Mouse (Mus musculus) ES-Bruce4 (cell line): ENCODE results near the gene Ube2q1. TPM values are rescaled to one million over a fixed set of nuclear protein-coding genes. Genes with fewer than 3 reads are reported as not detected.

Experiments used
- H3K27ac ChIP-seq: 2 replicates; pipeline ENCODE4 v1.5.1; 2012; ENCODE audit warnings: low read length, inconsistent platforms; ENCODE audit not compliant: insufficient read depth
- H3K27me3 ChIP-seq: 2 replicates; pipeline ENCODE4 v1.6.1; 2012; ENCODE audit warnings: mild to moderate bottlenecking, low read length, inconsistent platforms; ENCODE audit not compliant: control insufficient read depth, poor library complexity, insufficient read depth, severe bottlenecking
- H3K36me3 ChIP-seq: 2 replicates; pipeline ENCODE4 v1.6.1; 2012; ENCODE audit warnings: inconsistent platforms, mild to moderate bottlenecking, low read length, moderate library complexity; ENCODE audit not compliant: control insufficient read depth, poor library complexity, insufficient read depth, severe bottlenecking
- H3K4me1 ChIP-seq: one replicate; pipeline ENCODE4 v1.8.1; 2011; ENCODE audit warnings: low read length; ENCODE audit not compliant: control insufficient read depth, insufficient read depth
- H3K4me3 ChIP-seq: 2 replicates; pipeline ENCODE4 v1.5.1; 2011; ENCODE audit warnings: low read depth, mild to moderate bottlenecking, low read length
- H3K9ac ChIP-seq: 2 replicates; pipeline ENCODE4 v1.6.1; 2012; ENCODE audit warnings: low read depth, mild to moderate bottlenecking, inconsistent platforms; ENCODE audit not compliant: poor library complexity, severe bottlenecking
- H3K9me3 ChIP-seq: replicated peaks from 2 replicates; pipeline ENCODE4 v1.6.1; 2012; ENCODE audit warnings: mild to moderate bottlenecking, low read length, inconsistent platforms; ENCODE audit not compliant: control insufficient read depth, poor library complexity, insufficient read depth, severe bottlenecking
- CTCF ChIP-seq: IDR thresholded peaks from one replicate; pipeline ENCODE4 v1.8.1; 2011; ENCODE audit warnings: low read depth, low read length
- EP300 ChIP-seq: IDR thresholded peaks from 2 replicates; pipeline ENCODE4 v1.6.1; 2011; ENCODE audit warnings: low read depth, low read length; ENCODE audit not compliant: insufficient read depth
- POLR2A ChIP-seq: IDR thresholded peaks from one replicate; pipeline ENCODE4 v1.8.1; 2011; ENCODE audit warnings: low read length; ENCODE audit not compliant: insufficient read depth
- polyA plus RNA-seq: library from polyadenylated mRNA; stranded (reverse); fragments of >200 nt; gene quantifications from 2 replicates; pipeline ENCODE4 v1.2.4, GENCODE M21; 2011; ENCODE audit warnings: low read depth; ENCODE audit not compliant: missing spikeins, insufficient read depth, insufficient read length

The Ube2q1 gene
- polyA plus RNA-seq, 1 experiment = 104 TPM

DNA sequence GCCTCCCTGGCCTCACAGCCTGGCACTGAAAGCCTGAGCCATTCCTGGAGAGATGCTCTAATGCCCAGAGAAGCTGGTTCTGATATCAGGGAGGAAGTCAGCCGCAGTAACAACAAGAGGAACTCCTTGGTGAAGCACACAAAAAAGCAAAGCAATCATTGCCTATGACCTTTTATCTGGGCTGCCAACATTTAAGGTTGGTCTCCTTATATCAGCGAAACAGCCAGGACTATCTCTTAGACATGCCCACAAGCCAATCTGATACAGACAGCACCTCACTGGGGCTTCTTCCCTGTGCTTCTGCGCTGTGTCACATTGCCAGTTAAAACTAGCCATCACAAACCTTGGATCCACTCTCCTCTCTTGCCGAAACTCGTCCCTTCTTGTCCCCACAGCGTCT is 34.9 kb upstream of the Ube2q1 start:
- Histone ChIP-seq H3K9me3 (no peaks in the 10 kb centered on the region), H3K27me3 (no peaks in the 10 kb centered on the region), H3K36me3 (peaks cover 4% of the 10 kb centered on the region), H3K9ac (no peak overlapping the region), H3K4me3 (no peak overlapping the region), H3K4me1 (no peaks in the 10 kb centered on the region), H3K27ac (no peak overlapping the region)
- TF ChIP-seq CTCF (no peak), EP300 (no peak), POLR2A (no peak)

DNA sequence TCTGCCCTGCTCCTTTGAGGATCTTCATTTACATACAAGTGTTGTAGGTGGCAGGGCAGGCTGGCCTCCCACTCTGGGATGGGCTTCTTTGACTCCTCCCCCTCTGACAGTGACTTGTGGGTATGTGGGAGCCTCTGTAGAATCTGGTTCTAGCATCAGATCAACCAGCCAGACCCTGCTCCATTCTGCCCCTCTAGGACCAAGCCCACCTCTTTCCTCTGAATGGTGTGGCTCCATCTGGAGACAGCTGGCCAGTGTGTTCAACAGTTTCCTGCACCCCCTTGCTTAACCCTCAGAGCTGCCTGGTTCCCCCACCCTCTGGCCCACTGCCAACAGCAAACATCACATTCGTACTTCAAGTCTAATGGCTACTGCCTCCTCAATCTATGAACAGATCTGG is 21.1 kb upstream of the Ube2q1 start:
- H3K9ac ChIP-seq = no peak overlapping the region
- no peak overlapping the region for H3K4me3 ChIP-seq

DNA sequence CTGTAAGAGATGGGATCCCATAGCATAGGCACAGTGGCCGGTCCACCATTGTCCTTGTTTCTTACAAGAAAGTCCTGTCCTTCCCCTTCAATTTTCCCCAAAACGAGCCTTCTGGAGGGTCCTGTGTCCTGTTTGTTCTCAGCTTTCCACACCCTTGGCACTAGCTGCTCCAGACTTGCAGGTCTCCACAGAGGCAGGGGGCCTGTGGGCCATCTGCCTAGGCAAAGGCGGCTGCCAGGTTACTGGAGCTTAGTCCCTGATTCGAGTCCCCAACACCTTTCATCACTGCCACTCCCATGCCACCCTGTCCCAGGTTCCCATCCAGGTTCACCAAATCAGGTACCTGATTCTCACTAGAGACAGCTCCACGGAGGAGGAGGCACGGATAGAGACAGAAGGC is 18.1 kb upstream of the Ube2q1 start:
- TF ChIP-seq EP300 = no peak
- no peak for TF ChIP-seq CTCF
- TF ChIP-seq POLR2A = no peak
- Histone ChIP-seq H3K27me3 (no peaks in the 10 kb centered on the region), H3K9ac (no peak overlapping the region), H3K4me3 (no peak overlapping the region), H3K4me1 (no peaks in the 10 kb centered on the region), H3K9me3 (no peaks in the 10 kb centered on the region), H3K27ac (no peak overlapping the region), H3K36me3 (peaks cover 6% of the 10 kb centered on the region; the same call in 1 of the 2 replicates)

More for the DNA sequence above, 21.1 kb upstream of the Ube2q1 start:
- Histone ChIP-seq H3K36me3 (peaks cover 8% of the 10 kb centered on the region; the same call in 1 of the 2 replicates), H3K4me1 (no peaks in the 10 kb centered on the region), H3K27me3 (no peaks in the 10 kb centered on the region), H3K27ac (no peak overlapping the region), H3K9me3 (no peaks in the 10 kb centered on the region)
- TF ChIP-seq CTCF (no peak), POLR2A (no peak), EP300 (no peak)

DNA sequence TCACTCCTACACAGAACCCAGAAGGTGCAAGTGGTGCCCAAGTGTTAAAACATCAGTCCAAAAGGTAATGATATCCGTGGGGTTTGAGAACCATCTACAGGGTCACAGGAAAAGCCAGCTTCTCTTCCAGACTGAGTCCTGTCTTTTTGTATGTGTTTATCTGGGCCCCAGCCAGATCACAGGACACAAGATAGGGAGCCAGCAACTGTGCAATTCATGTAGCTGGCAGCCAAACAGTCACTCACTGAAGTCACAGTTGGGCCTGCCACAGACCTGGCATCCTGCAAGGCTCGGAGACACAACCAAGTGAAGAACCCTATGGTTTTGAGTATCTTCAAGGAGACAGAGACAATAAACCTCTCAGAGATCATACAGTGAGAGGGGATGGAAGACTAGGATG is 15.6 kb upstream of the Ube2q1 start:
- TF ChIP-seq CTCF = no peak
- no peak for TF ChIP-seq EP300
- TF ChIP-seq POLR2A = no peak
- Histone ChIP-seq H3K9ac (no peak overlapping the region), H3K4me1 (no peaks in the 10 kb centered on the region), H3K36me3 (no peaks in the 10 kb centered on the region), H3K9me3 (no peaks in the 10 kb centered on the region), H3K27me3 (no peaks in the 10 kb centered on the region), H3K4me3 (no peak overlapping the region), H3K27ac (no peak overlapping the region)

DNA sequence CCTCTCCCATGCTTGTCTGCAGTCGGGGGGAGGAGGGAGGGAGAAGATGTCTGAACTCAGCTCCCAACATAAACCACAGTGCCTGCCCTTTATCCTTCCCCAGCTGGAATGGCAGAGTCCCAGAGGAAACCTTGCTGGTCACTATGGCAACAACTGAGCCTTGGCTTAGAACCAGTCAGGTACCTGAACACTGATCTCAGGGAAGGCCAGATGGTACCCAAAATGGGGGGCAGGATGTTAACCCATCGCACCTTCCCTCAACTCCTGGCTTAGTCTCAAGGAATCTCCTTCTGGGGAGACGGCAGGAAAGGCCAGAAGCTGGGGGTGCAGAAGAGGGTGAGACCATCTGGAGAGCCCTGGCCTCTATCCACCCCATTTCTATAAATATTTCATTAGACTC is 13.6 kb upstream of the Ube2q1 start:
- H3K4me1 ChIP-seq = no peaks in the 10 kb centered on the region
- H3K27ac ChIP-seq = no peak overlapping the region
- H3K27me3 ChIP-seq = no peaks in the 10 kb centered on the region
- no peaks in the 10 kb centered on the region for H3K9me3 ChIP-seq
- no peak overlapping the region for H3K4me3 ChIP-seq
- no peaks in the 10 kb centered on the region for H3K36me3 ChIP-seq
- TF ChIP-seq EP300 (no peak), POLR2A (no peak), CTCF (no peak)
- H3K9ac ChIP-seq = no peak overlapping the region

DNA sequence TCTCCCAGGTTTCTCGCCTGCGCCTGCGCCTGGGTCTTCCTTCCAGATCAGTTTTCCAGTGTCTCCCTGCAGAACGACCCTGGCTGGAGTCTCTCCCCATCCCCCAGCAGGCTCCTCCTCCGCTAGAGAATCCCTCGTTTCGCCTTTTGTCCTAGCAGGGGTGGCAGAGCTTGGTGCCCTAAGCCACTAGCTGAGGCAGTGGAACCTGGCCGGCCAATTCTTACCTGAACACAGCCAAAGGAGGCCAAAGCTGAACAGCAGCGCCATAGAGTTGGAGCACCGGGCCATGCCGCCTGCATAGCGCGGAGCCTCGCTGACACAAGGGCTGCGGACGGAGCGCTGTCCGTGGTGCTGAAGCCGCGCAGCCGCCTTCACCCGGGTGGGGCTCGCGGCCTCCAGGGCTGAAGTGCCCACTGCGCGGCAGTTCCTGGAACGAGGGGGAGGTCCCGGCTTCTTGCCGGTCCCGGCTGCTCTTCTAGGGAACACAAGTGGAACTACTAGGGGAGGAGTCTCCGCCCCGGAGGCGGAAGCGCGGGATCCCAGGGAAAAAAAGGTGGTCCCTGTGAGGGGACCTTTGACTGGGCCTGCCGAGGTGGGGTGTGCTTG is 9.2 kb upstream of the Ube2q1 start, which contains the start of gene Chrnb2:
TSS of gene Chrnb2 (minus strand) at position 514 of the 606 bp plus-strand sequence.
- H3K4me1 ChIP-seq = no peaks in the 10 kb centered on the region
- no peaks in the 10 kb centered on the region for H3K9me3 ChIP-seq
- no peaks in the 10 kb centered on the region for H3K27me3 ChIP-seq
- no peak within 1 kb of the TSS for H3K27ac ChIP-seq
- H3K4me3 ChIP-seq = peak within 1 kb of the TSS; percentile 64
- 0 out of 2 replicates have a peak within 1 kb of the TSS, but pooled peaks have one; percentile 29 for H3K9ac ChIP-seq
- H3K36me3 ChIP-seq = no peaks in the 10 kb centered on the region
- TF ChIP-seq POLR2A = no peak
- TF ChIP-seq EP300 = no peak
- no peak for TF ChIP-seq CTCF
